Mouse (Mus musculus) brain, embryonic 14.5 days (tissue): ENCODE data around the gene Ppm1g.

Experiments used
- CTCF ChIP-seq: fragments of 200-500 bp; IDR thresholded peaks from 2 replicates; pipeline ENCODE4 v1.5.1; 2012; ENCODE audit warnings: inconsistent platforms, mild to moderate bottlenecking, moderate library complexity, borderline replicate concordance; ENCODE audit not compliant: insufficient read depth, insufficient read length; ENCODE audit errors: extremely low read depth
- POLR2A ChIP-seq: fragments of 200-500 bp; IDR thresholded peaks from 2 replicates; pipeline ENCODE4 v1.6.1; 2012; ENCODE audit warnings: mild to moderate bottlenecking, inconsistent platforms, borderline replicate concordance; ENCODE audit not compliant: poor library complexity, insufficient read depth, insufficient read length, severe bottlenecking; ENCODE audit errors: extremely low read depth

- TF ChIP-seq POLR2A: no peak
- no peak for TF ChIP-seq CTCF
Observed at GRCm38 (mm10) chr5:31198616-31199320, 21.7 kb downstream of the Ppm1g start.
